Mouse (Mus musculus): ENCODE measurements at regions not wholly inside any gene's neighbourhood (a gene's known extent, or its start where the extent isn't known, plus 50 kb on each side); places are given as distances from the start of the nearest gene placed in this dataset.

DNA sequence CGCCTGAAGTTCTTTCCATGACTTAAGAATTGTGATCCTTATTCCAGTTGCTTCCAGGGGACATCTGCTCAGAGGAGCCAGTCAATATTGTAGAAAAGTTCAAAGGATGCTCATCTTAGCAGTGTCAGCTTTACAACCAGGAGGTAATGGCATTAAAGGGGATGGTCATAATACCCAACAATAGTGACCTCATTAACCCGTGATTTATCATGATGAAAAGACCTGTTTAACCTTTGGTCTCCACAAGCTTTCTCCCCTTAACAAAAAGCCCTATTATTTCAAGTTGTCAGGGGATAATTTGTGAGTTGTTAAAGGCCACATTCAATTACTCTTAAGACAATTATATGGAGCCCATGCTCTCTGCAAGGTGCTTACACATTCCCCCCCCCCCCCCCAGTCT is 54.3 kb upstream of the Htatip2 start:
- in situ Hi-C loops (cut with MboI; ENCODE audit: low pct_ligation_motif_present, low pct_unique_long_range_greater_than_20kb, low sequenced_read_pairs), result no loop called here
- no peaks in the 10 kb centered on the region for H3K4me1 ChIP-seq (ENCODE audit: control insufficient read depth in 1 of 2, insufficient read depth in 2 of 2)

DNA sequence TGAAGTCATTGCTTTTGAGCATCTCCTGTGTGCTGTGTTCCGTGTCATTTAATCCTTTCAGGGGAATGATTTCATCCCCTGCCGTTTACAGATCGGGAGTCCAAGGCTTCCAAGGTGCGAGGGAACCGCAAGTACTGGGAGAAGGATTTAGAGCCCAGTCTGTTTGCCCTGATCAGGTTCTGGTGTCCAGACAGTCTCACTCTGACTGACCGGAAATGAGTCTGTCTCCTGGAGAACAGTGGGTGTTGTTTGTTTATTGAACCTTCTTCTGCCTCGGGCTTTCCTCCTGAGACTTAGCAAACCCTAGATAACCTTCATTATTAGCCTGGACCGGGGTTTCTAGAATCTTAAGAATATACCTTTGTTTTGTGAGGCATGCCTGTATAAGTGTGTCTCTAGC is 58.2 kb upstream of the Htatip2 start:
- Histone ChIP-seq H3K4me1 (ENCODE audit: control insufficient read depth in 1 of 2, insufficient read depth in 2 of 2) (peaks cover 0 to 12% of the 10 kb centered on the region in 2 experiments; a peak in 2 of 4 replicates), H3K27ac (ENCODE audit: insufficient read depth, low read depth) (no peak overlapping the region), H3K4me2 (ENCODE audit: insufficient read depth, low read depth, poor library complexity, severe bottlenecking) (no peak overlapping the region), H3K36me3 (replicated peaks in 1 of 2; ENCODE audit: control insufficient read depth in 1 of 2, insufficient read depth in 1 of 2, low read length in 1 of 2) (no peaks in the 10 kb centered on the region), H3K27me3 (replicated peaks) (no peaks in the 10 kb centered on the region), H3K79me2 (replicated peaks; ENCODE audit: control insufficient read depth, extremely low read depth, insufficient read depth, poor library complexity, severe bottlenecking) (no peaks in the 10 kb centered on the region), H3K4me3 (replicated peaks in 1 of 3; ENCODE audit: low read depth in 2 of 3, low read length in 2 of 3, poor library complexity in 1 of 3) (no peak overlapping the region), H3K9me3 (replicated peaks; ENCODE audit: low read length) (no peaks in the 10 kb centered on the region), H3K9ac (ENCODE audit: insufficient read depth, low read depth) (no peak overlapping the region)
- in situ Hi-C loops (cut with MboI; ENCODE audit: low pct_ligation_motif_present, low pct_unique_long_range_greater_than_20kb, low sequenced_read_pairs), result no loop called here
- no peak for DNase-seq (ENCODE audit: extremely low read depth)
- dilution Hi-C loops (cut with MboI; ENCODE audit: extremely low pct_ligation_motif_present, extremely low pct_unique_long_range_greater_than_20kb, low sequenced_read_pairs), result no loop called here
- no peak for TF ChIP-seq JUN (IDR thresholded peaks at IDR 0.05; ENCODE audit: insufficient read depth, low read depth, low read length)
- no peak for TF ChIP-seq SIN3A (IDR thresholded peaks at IDR 0.05; ENCODE audit: low read length)
- no peak for TF ChIP-seq TBP (conservative IDR thresholded peaks at IDR 0.05; ENCODE audit: low read depth, low read length)
- no peak for TF ChIP-seq TCF12 (IDR thresholded peaks at IDR 0.05; ENCODE audit: low read depth, low read length)
- no peak for TF ChIP-seq GABPA (IDR thresholded peaks at IDR 0.05; ENCODE audit: insufficient replicate concordance, low read depth, low read length)
- TF ChIP-seq JUND (conservative IDR thresholded peaks at IDR 0.05; ENCODE audit: low read depth, low read length), result no peak
- no peak for TF ChIP-seq BHLHE40 (IDR thresholded peaks at IDR 0.05; ENCODE audit: low read depth, low read length)
- no peak for TF ChIP-seq MAFK (IDR thresholded peaks at IDR 0.05; ENCODE audit: insufficient replicate concordance, low read length)
- no peak for TF ChIP-seq PAX5 (IDR thresholded peaks at IDR 0.05; ENCODE audit: low read length)
- no peak for TF ChIP-seq CHD1 (IDR thresholded peaks at IDR 0.05; ENCODE audit: low read depth, low read length)
- no peak for TF ChIP-seq USF2 (conservative IDR thresholded peaks at IDR 0.05; ENCODE audit: low read depth, low read length)
- TF ChIP-seq NRF1 (IDR thresholded peaks at IDR 0.05; ENCODE audit: low read depth, low read length), result no peak
- no peak for TF ChIP-seq IRF4 (IDR thresholded peaks at IDR 0.05; ENCODE audit: low read depth, low read length)
- no peak for TF ChIP-seq EP300 (IDR thresholded peaks at IDR 0.05; ENCODE audit: low read length)
- no peak for TF ChIP-seq NELFE (IDR thresholded peaks at IDR 0.05; ENCODE audit: low read depth, low read length)
- no peak for TF ChIP-seq CTCF (conservative IDR thresholded peaks at IDR 0.05 in 1 of 2, IDR thresholded peaks at IDR 0.05 in 1 of 2; ENCODE audit: low read depth in 2 of 2, low read length in 2 of 2)

More for the DNA sequence above, 54.3 kb upstream of the Htatip2 start:
- no peak for DNase-seq (ENCODE audit: extremely low read depth)
- Histone ChIP-seq H3K9me3 (replicated peaks; ENCODE audit: low read length) (no peaks in the 10 kb centered on the region), H3K4me2 (ENCODE audit: insufficient read depth, low read depth, poor library complexity, severe bottlenecking) (no peak overlapping the region), H3K9ac (ENCODE audit: insufficient read depth, low read depth) (no peak overlapping the region), H3K27ac (ENCODE audit: insufficient read depth, low read depth) (no peak overlapping the region), H3K79me2 (replicated peaks; ENCODE audit: control insufficient read depth, extremely low read depth, insufficient read depth, poor library complexity, severe bottlenecking) (no peaks in the 10 kb centered on the region), H3K36me3 (replicated peaks in 1 of 2; ENCODE audit: control insufficient read depth in 1 of 2, insufficient read depth in 1 of 2, low read length in 1 of 2) (no peaks in the 10 kb centered on the region), H3K27me3 (replicated peaks) (no peaks in the 10 kb centered on the region), H3K4me3 (replicated peaks in 1 of 3; ENCODE audit: low read depth in 2 of 3, low read length in 2 of 3, poor library complexity in 1 of 3) (no peak overlapping the region)
- dilution Hi-C loops (cut with MboI; ENCODE audit: extremely low pct_ligation_motif_present, extremely low pct_unique_long_range_greater_than_20kb, low sequenced_read_pairs), result no loop called here
- no peak for TF ChIP-seq USF1 (IDR thresholded peaks at IDR 0.05; ENCODE audit: low read depth, low read length)
- no peak for TF ChIP-seq IRF4 (IDR thresholded peaks at IDR 0.05; ENCODE audit: low read depth, low read length)
- TF ChIP-seq TBP (conservative IDR thresholded peaks at IDR 0.05; ENCODE audit: low read depth, low read length), result no peak
- TF ChIP-seq CHD2 (IDR thresholded peaks at IDR 0.05; ENCODE audit: low read length), result no peak
- TF ChIP-seq CTCF (conservative IDR thresholded peaks at IDR 0.05 in 1 of 2, IDR thresholded peaks at IDR 0.05 in 1 of 2; ENCODE audit: low read depth in 2 of 2, low read length in 2 of 2), result no peak

Measured in CH12.LX (cell line).